Mouse (Mus musculus): ENCODE data around the gene Cdh7. TPM values are rescaled to one million over a fixed set of nuclear protein-coding genes. Genes with fewer than 3 reads are reported as not detected.

Cdh7 gene
- polyA plus RNA-seq, 1 experiment from 2014 or later: 25.6 TPM

- Histone ChIP-seq H3K27me3 (ENCODE audit: control insufficient read depth, insufficient read depth, low read length) (no peaks in the 10 kb centered on the region), H3K4me2 (ENCODE audit: low read depth, low read length) (0 out of 2 replicates have a peak overlapping the region, but pooled peaks have one; percentile 16), H3K36me3 (ENCODE audit: control insufficient read depth, insufficient read depth, low read length) (no peaks in the 10 kb centered on the region), H3K27ac (ENCODE audit: low read depth, low read length) (no peak overlapping the region), H3K4me1 (ENCODE audit: control insufficient read depth, insufficient read depth, low read length) (no peaks in the 10 kb centered on the region), H3K9ac (replicated peaks; ENCODE audit: low read depth, low read length) (no peak overlapping the region), H3K4me3 (ENCODE audit: low read depth, low read length) (peak overlapping the region; percentile 17; the same call in 1 of the 2 replicates), H3K9me3 (ENCODE audit: control insufficient read depth, low read length) (no peaks in the 10 kb centered on the region)
- 5% methylated on average over 1 of the region's 1 CpGs for WGBS
- peak; percentile 22; the same call in 1 of the 2 replicates for ATAC-seq (ENCODE audit: low read depth)
These were observed 3.2 kb downstream of the Cdh7 start for GRCm38 (mm10) chr1:109985468-109985867.

DNA sequence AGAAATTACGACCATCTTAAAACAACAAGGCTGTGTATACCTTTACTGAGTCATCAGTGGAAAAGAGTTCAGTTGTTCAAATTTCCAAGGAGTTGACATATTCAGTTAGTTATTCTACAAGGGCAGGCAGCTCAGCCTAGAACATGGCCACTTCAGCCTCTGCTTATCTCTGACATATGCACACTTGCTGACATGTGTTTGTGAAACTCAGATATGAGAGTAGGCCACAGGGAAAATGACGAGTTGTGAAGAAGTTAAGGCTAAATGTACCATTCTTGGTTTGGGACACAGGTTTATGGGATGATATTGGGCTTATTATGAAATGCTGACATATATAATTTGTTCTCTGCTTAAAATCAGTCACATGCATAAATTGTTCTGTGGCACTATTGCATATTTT lies 7.3 kb downstream of the Cdh7 start:
- no peak overlapping the region for H3K4me2 ChIP-seq (ENCODE audit: low read depth, low read length)
- ATAC-seq (ENCODE audit: low read depth): no peak
- no peaks in the 10 kb centered on the region for H3K36me3 ChIP-seq (ENCODE audit: control insufficient read depth, insufficient read depth, low read length)
- H3K4me1 ChIP-seq (ENCODE audit: control insufficient read depth, insufficient read depth, low read length): no peaks in the 10 kb centered on the region
- no peak overlapping the region for H3K4me3 ChIP-seq (ENCODE audit: low read depth, low read length)
- H3K9me3 ChIP-seq (ENCODE audit: control insufficient read depth, low read length): no peaks in the 10 kb centered on the region
- no peak overlapping the region for H3K9ac ChIP-seq (replicated peaks; ENCODE audit: low read depth, low read length)
- no peaks in the 10 kb centered on the region for H3K27me3 ChIP-seq (ENCODE audit: control insufficient read depth, insufficient read depth, low read length)
- WGBS: 92% methylated on average over 2 of the region's 2 CpGs
- H3K27ac ChIP-seq (ENCODE audit: low read depth, low read length): no peak overlapping the region

- Histone ChIP-seq H3K9ac (replicated peaks; ENCODE audit: low read depth, low read length) (no peak overlapping the region), H3K4me1 (ENCODE audit: control insufficient read depth, insufficient read depth, low read length) (no peaks in the 10 kb centered on the region), H3K4me3 (ENCODE audit: low read depth, low read length) (no peak overlapping the region), H3K4me2 (ENCODE audit: low read depth, low read length) (no peak overlapping the region), H3K27me3 (ENCODE audit: control insufficient read depth, insufficient read depth, low read length) (no peaks in the 10 kb centered on the region), H3K27ac (ENCODE audit: low read depth, low read length) (no peak overlapping the region), H3K36me3 (ENCODE audit: control insufficient read depth, insufficient read depth, low read length) (no peaks in the 10 kb centered on the region), H3K9me3 (ENCODE audit: control insufficient read depth, low read length) (no peaks in the 10 kb centered on the region)
- 80% methylated on average over 5 of the region's 5 CpGs for WGBS
- no peak for ATAC-seq (ENCODE audit: low read depth)
These were observed 11.7 kb downstream of the Cdh7 start for GRCm38 (mm10) chr1:109993906-109994305.

GRCm38 (mm10) chr1:110004451-110004850 lies 22.2 kb downstream of the Cdh7 start:
- Histone ChIP-seq H3K27ac (ENCODE audit: low read depth, low read length) (no peak overlapping the region), H3K4me2 (ENCODE audit: low read depth, low read length) (no peak overlapping the region), H3K27me3 (ENCODE audit: control insufficient read depth, insufficient read depth, low read length) (no peaks in the 10 kb centered on the region), H3K36me3 (ENCODE audit: control insufficient read depth, insufficient read depth, low read length) (no peaks in the 10 kb centered on the region), H3K4me1 (ENCODE audit: control insufficient read depth, insufficient read depth, low read length) (no peaks in the 10 kb centered on the region), H3K9ac (replicated peaks; ENCODE audit: low read depth, low read length) (no peak overlapping the region), H3K4me3 (ENCODE audit: low read depth, low read length) (no peak overlapping the region), H3K9me3 (ENCODE audit: control insufficient read depth, low read length) (no peaks in the 10 kb centered on the region)
- ATAC-seq (ENCODE audit: low read depth): no peak

GRCm38 (mm10) chr1:110005038-110005437 lies 22.8 kb downstream of the Cdh7 start:
- ATAC-seq (ENCODE audit: low read depth): no peak
- Histone ChIP-seq H3K9me3 (ENCODE audit: control insufficient read depth, low read length) (no peaks in the 10 kb centered on the region), H3K36me3 (ENCODE audit: control insufficient read depth, insufficient read depth, low read length) (no peaks in the 10 kb centered on the region), H3K27me3 (ENCODE audit: control insufficient read depth, insufficient read depth, low read length) (no peaks in the 10 kb centered on the region), H3K27ac (ENCODE audit: low read depth, low read length) (no peak overlapping the region), H3K4me1 (ENCODE audit: control insufficient read depth, insufficient read depth, low read length) (no peaks in the 10 kb centered on the region), H3K4me3 (ENCODE audit: low read depth, low read length) (no peak overlapping the region), H3K9ac (replicated peaks; ENCODE audit: low read depth, low read length) (no peak overlapping the region), H3K4me2 (ENCODE audit: low read depth, low read length) (no peak overlapping the region)
- 87% methylated on average over 3 of the region's 3 CpGs for WGBS

- H3K9ac ChIP-seq (replicated peaks; ENCODE audit: low read depth, low read length): no peak overlapping the region
- ATAC-seq (ENCODE audit: low read depth): no peak
- no peak overlapping the region for H3K4me3 ChIP-seq (ENCODE audit: low read depth, low read length)
- H3K36me3 ChIP-seq (ENCODE audit: control insufficient read depth, insufficient read depth, low read length): no peaks in the 10 kb centered on the region
- H3K4me1 ChIP-seq (ENCODE audit: control insufficient read depth, insufficient read depth, low read length): no peaks in the 10 kb centered on the region
- 91% methylated on average over 1 of the region's 1 CpGs for WGBS
- no peak overlapping the region for H3K27ac ChIP-seq (ENCODE audit: low read depth, low read length)
- no peak overlapping the region for H3K4me2 ChIP-seq (ENCODE audit: low read depth, low read length)
- no peaks in the 10 kb centered on the region for H3K9me3 ChIP-seq (ENCODE audit: control insufficient read depth, low read length)
- H3K27me3 ChIP-seq (ENCODE audit: control insufficient read depth, insufficient read depth, low read length): no peaks in the 10 kb centered on the region
These were observed 29.9 kb downstream of the Cdh7 start for GRCm38 (mm10) chr1:110012153-110012552.

GRCm38 (mm10) chr1:110056317-110056716 lies 74.1 kb downstream of the Cdh7 start:
- H3K27ac ChIP-seq (ENCODE audit: low read depth, low read length): no peak overlapping the region
- H3K4me3 ChIP-seq (ENCODE audit: low read depth, low read length): no peak overlapping the region
- H3K27me3 ChIP-seq (ENCODE audit: control insufficient read depth, insufficient read depth, low read length): no peaks in the 10 kb centered on the region
- H3K36me3 ChIP-seq (ENCODE audit: control insufficient read depth, insufficient read depth, low read length): no peaks in the 10 kb centered on the region
- H3K4me1 ChIP-seq (ENCODE audit: control insufficient read depth, insufficient read depth, low read length): no peaks in the 10 kb centered on the region
- no peak overlapping the region for H3K9ac ChIP-seq (replicated peaks; ENCODE audit: low read depth, low read length)
- no peaks in the 10 kb centered on the region for H3K9me3 ChIP-seq (ENCODE audit: control insufficient read depth, low read length)
- ATAC-seq (ENCODE audit: low read depth): no peak
- no peak overlapping the region for H3K4me2 ChIP-seq (ENCODE audit: low read depth, low read length)

DNA sequence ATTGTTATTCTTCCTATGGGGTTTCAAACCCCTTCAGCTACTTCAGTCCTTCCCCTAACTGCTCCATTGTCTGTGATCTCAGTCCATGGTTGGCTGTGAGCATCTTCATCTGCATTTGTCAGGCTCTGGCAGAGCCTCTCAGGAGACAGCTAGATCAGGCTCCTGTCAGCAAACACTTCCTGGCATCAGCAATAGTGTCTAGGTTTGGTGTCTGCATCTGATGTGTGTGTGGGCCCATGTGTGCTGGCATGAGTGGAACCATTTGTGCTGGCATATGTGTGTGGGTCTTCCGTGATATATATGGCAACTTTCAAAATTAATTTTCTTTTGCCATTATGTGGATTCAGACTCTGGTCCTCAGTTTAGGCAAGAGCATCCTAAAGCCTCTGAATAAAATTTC lies 85.2 kb downstream of the Cdh7 start:
- no peak overlapping the region for H3K27ac ChIP-seq (ENCODE audit: low read depth, low read length)
- ATAC-seq (ENCODE audit: low read depth): no peak
- no peak overlapping the region for H3K4me3 ChIP-seq (ENCODE audit: low read depth, low read length)
- 91% methylated on average over 1 of the region's 1 CpGs for WGBS
- H3K36me3 ChIP-seq (ENCODE audit: control insufficient read depth, insufficient read depth, low read length): no peaks in the 10 kb centered on the region
- H3K4me1 ChIP-seq (ENCODE audit: control insufficient read depth, insufficient read depth, low read length): no peaks in the 10 kb centered on the region
- no peaks in the 10 kb centered on the region for H3K27me3 ChIP-seq (ENCODE audit: control insufficient read depth, insufficient read depth, low read length)
- no peaks in the 10 kb centered on the region for H3K9me3 ChIP-seq (ENCODE audit: control insufficient read depth, low read length)
- no peak overlapping the region for H3K4me2 ChIP-seq (ENCODE audit: low read depth, low read length)
- H3K9ac ChIP-seq (replicated peaks; ENCODE audit: low read depth, low read length): no peak overlapping the region

DNA sequence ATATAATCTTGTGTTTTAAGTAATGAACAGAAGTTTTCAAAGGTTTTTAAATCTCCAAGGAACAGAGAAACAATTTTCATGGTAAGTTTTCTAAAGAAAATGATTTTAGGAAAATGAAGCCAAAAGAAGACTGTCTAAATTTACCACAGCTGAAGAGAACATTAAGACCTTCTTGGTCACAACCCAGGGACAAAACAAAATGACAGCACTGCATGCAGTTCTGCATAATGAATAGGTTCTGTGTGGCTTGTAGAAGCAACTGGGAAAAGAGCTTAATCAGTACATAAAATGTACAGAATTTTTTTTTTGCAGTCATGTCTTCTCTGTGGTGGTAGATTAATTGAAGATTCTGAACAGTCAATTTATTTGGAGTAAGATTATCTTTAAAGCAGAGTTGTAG lies 96.2 kb downstream of the Cdh7 start:
- no peak overlapping the region for H3K4me3 ChIP-seq (ENCODE audit: low read depth, low read length)
- no peak for ATAC-seq (ENCODE audit: low read depth)

DNA sequence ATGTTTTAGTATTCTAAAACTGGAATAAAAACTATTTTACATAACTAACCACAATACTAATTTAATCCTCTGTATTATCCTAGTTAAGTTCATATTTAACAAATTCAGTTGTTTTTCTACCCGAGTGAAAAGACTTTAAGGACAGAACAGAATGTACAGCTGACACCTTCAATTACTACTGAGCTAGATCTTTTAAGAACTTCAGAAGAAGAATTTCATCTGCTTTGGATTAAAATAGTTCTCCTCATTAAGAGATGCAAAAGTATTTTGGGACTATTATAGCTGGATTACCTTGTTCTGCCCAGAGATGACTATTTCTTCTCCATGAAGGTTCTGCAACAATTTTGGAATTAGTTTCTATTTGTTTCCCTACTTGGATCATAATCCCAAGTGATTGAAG lies 135.8 kb downstream of the Cdh7 start:
- no peak overlapping the region for H3K4me3 ChIP-seq (ENCODE audit: low read depth, low read length)
- no peaks in the 10 kb centered on the region for H3K27me3 ChIP-seq (ENCODE audit: control insufficient read depth, insufficient read depth, low read length)
- no peak overlapping the region for H3K9ac ChIP-seq (replicated peaks; ENCODE audit: low read depth, low read length)
- H3K27ac ChIP-seq (ENCODE audit: low read depth, low read length): no peak overlapping the region
- H3K4me1 ChIP-seq (ENCODE audit: control insufficient read depth, insufficient read depth, low read length): no peaks in the 10 kb centered on the region
- H3K36me3 ChIP-seq (ENCODE audit: control insufficient read depth, insufficient read depth, low read length): no peaks in the 10 kb centered on the region
- no peaks in the 10 kb centered on the region for H3K9me3 ChIP-seq (ENCODE audit: control insufficient read depth, low read length)
- ATAC-seq (ENCODE audit: low read depth): no peak
- 79% methylated on average over 1 of the region's 1 CpGs for WGBS
- H3K4me2 ChIP-seq (ENCODE audit: low read depth, low read length): no peak overlapping the region

More for the DNA sequence above, 96.2 kb downstream of the Cdh7 start:
- Histone ChIP-seq H3K27ac (ENCODE audit: low read depth, low read length) (no peak overlapping the region), H3K9me3 (ENCODE audit: control insufficient read depth, low read length) (no peaks in the 10 kb centered on the region), H3K27me3 (ENCODE audit: control insufficient read depth, insufficient read depth, low read length) (no peaks in the 10 kb centered on the region), H3K4me1 (ENCODE audit: control insufficient read depth, insufficient read depth, low read length) (no peaks in the 10 kb centered on the region), H3K9ac (replicated peaks; ENCODE audit: low read depth, low read length) (no peak overlapping the region), H3K4me2 (ENCODE audit: low read depth, low read length) (no peak overlapping the region), H3K36me3 (ENCODE audit: control insufficient read depth, insufficient read depth, low read length) (no peaks in the 10 kb centered on the region)
